Mouse (Mus musculus): ENCODE measurements around the gene Tspan33.

- TF ChIP-seq MAFK (IDR thresholded peaks at IDR 0.05; ENCODE audit: insufficient read depth, low read depth, low read length) (no peak), ZC3H11A (IDR thresholded peaks at IDR 0.05; ENCODE audit: borderline replicate concordance, low read depth, low read length) (no peak), CHD2 (IDR thresholded peaks at IDR 0.05; ENCODE audit: low read depth, low read length) (no peak), HCFC1 (IDR thresholded peaks at IDR 0.05; ENCODE audit: borderline replicate concordance, insufficient read depth, low read length) (no peak)
Observed at GRCm38 (mm10) chr6:29697139-29697538, 3.1 kb downstream of the Tspan33 start.
